Mouse (Mus musculus): Measurements from ENCODE around the gene Crabp1. TPM values are rescaled to one million over a fixed set of nuclear protein-coding genes. Genes with fewer than 3 reads are reported as not detected.

Gene Crabp1
- 1 to 10 TPM; 2.5 to 3.2 TPM for total RNA-seq (2021)
- long read RNA-seq, experiment 1, transcript Crabp1-201 (4 exons, 802 nt) = major isoform, 6 of 6 reads
- long read RNA-seq, experiment 1, partial matches to known transcripts = 0 of 6 reads
- long read RNA-seq, experiment 1, other reads (novel, unspliced or antisense) = 0 of 6 reads
- long read RNA-seq, experiment 2, partial matches to known transcripts = 0 of 3 reads
- long read RNA-seq, experiment 2, other reads (novel, unspliced or antisense) = 0 of 3 reads

GRCm38 (mm10) chr9:54764561-54765217, at the start of gene Crabp1:
Crabp1 (plus strand) TSS chr9:54764748.
- intact Hi-C loops (cut with DNase I) = no loop called here
- peak in 1 of 2 experiments; percentile 18 for DNase-seq (ENCODE audit: low spot score in 2 of 2)

- DNase-seq (ENCODE audit: low spot score in 2 of 2) = no peak
- intact Hi-C loops (cut with DNase I) = no loop called here
Measured at GRCm38 (mm10) chr9:54715776-54716175, 48.8 kb upstream of the Crabp1 start.

- intact Hi-C loops (cut with DNase I) = no loop called here
- DNase-seq (ENCODE audit: low spot score in 2 of 2) = no peak
Measured at GRCm38 (mm10) chr9:54717527-54717926, 47.0 kb upstream of the Crabp1 start.

- DNase-seq (ENCODE audit: low spot score in 2 of 2) = no peak
- intact Hi-C loops (cut with DNase I) = no loop called here
Measured at GRCm38 (mm10) chr9:54722156-54722555, 42.4 kb upstream of the Crabp1 start.

GRCm38 (mm10) chr9:54722596-54722995, 42.0 kb upstream of the Crabp1 start:
- DNase-seq (ENCODE audit: low spot score in 2 of 2) = no peak
- intact Hi-C loops (cut with DNase I) = no loop called here

- DNase-seq (ENCODE audit: low spot score in 2 of 2) = no peak
- intact Hi-C loops (cut with DNase I) = no loop called here
Measured at GRCm38 (mm10) chr9:54726315-54726714, 38.2 kb upstream of the Crabp1 start.

GRCm38 (mm10) chr9:54732122-54732521, 32.4 kb upstream of the Crabp1 start:
- intact Hi-C loops (cut with DNase I) = loop anchor here (10.0 kb wide), 1 partner anchor 163 kb away; no protein-coding TSS in a partner anchor

GRCm38 (mm10) chr9:54733921-54734638, 30.5 kb upstream of the Crabp1 start, which contains the start of gene Wdr61:
Wdr61 (minus strand) TSS chr9:54734519.
- intact Hi-C loops (cut with DNase I) = loop anchor here (10.0 kb wide), 1 partner anchor 161 kb away; no protein-coding TSS in a partner anchor

More at GRCm38 (mm10) chr9:54732122-54732521, 32.4 kb upstream of the Crabp1 start:
- DNase-seq (ENCODE audit: low spot score in 2 of 2) = no peak

GRCm38 (mm10) chr9:54734639-54735252, 29.8 kb upstream of the Crabp1 start:
- intact Hi-C loops (cut with DNase I) = loop anchor here (10.0 kb wide), 1 partner anchor 160 kb away; no protein-coding TSS in a partner anchor
- no peak for DNase-seq (ENCODE audit: low spot score in 2 of 2)

More at GRCm38 (mm10) chr9:54733921-54734638, 30.5 kb upstream of the Crabp1 start, which contains the start of gene Wdr61:
- DNase-seq (ENCODE audit: low spot score in 2 of 2) = peak; percentile 96 to 97

- intact Hi-C loops (cut with DNase I) = loop anchor here (10.0 kb wide), 1 partner anchor 159 kb away; no protein-coding TSS in a partner anchor
- peak; percentile 49 for DNase-seq (ENCODE audit: low spot score in 2 of 2)
Measured at GRCm38 (mm10) chr9:54736284-54736701, 28.3 kb upstream of the Crabp1 start.

GRCm38 (mm10) chr9:54738376-54738775, 26.2 kb upstream of the Crabp1 start:
- intact Hi-C loops (cut with DNase I) = loop anchor here (1.0 to 10.0 kb wide), 2 partner anchors 83 to 156 kb away; no protein-coding TSS in a partner anchor
- DNase-seq (ENCODE audit: low spot score in 2 of 2) = peak; percentile 64 to 70

- no peak for DNase-seq (ENCODE audit: low spot score in 2 of 2)
- intact Hi-C loops (cut with DNase I) = loop anchor here (10.0 kb wide), 1 partner anchor 371 kb away; no protein-coding TSS in a partner anchor
Measured at GRCm38 (mm10) chr9:54743891-54744290, 20.7 kb upstream of the Crabp1 start.

- DNase-seq (ENCODE audit: low spot score in 2 of 2) = no peak
- intact Hi-C loops (cut with DNase I) = loop anchor here (10.0 kb wide), 1 partner anchor 369 kb away; no protein-coding TSS in a partner anchor
Measured at GRCm38 (mm10) chr9:54745740-54746370, 18.7 kb upstream of the Crabp1 start.

- intact Hi-C loops (cut with DNase I) = no loop called here
- DNase-seq (ENCODE audit: low spot score in 2 of 2) = no peak
Measured at GRCm38 (mm10) chr9:54750215-54750981, 14.2 kb upstream of the Crabp1 start.

GRCm38 (mm10) chr9:54751684-54752083, 12.9 kb upstream of the Crabp1 start:
- intact Hi-C loops (cut with DNase I) = no loop called here
- DNase-seq (ENCODE audit: low spot score in 2 of 2) = no peak

- no peak for DNase-seq (ENCODE audit: low spot score in 2 of 2)
- intact Hi-C loops (cut with DNase I) = no loop called here
Measured at GRCm38 (mm10) chr9:54752201-54752943, 12.2 kb upstream of the Crabp1 start.

- DNase-seq (ENCODE audit: low spot score in 2 of 2) = no peak
- intact Hi-C loops (cut with DNase I) = no loop called here
Measured at GRCm38 (mm10) chr9:54752944-54753295, 11.6 kb upstream of the Crabp1 start.

Measured in left cerebral cortex, postnatal 14 days (tissue).